Mouse (Mus musculus) ES-Bruce4 (cell line): ENCODE data around the gene Cfap54. TPM values are rescaled to one million over a fixed set of nuclear protein-coding genes. Genes with fewer than 3 reads are reported as not detected.

Experiments used
- H3K27ac ChIP-seq: 2 replicates; pipeline ENCODE4 v1.5.1; 2012; ENCODE audit warnings: low read length, inconsistent platforms; ENCODE audit not compliant: insufficient read depth
- H3K27me3 ChIP-seq: 2 replicates; pipeline ENCODE4 v1.6.1; 2012; ENCODE audit warnings: mild to moderate bottlenecking, low read length, inconsistent platforms; ENCODE audit not compliant: control insufficient read depth, poor library complexity, insufficient read depth, severe bottlenecking
- H3K36me3 ChIP-seq: 2 replicates; pipeline ENCODE4 v1.6.1; 2012; ENCODE audit warnings: inconsistent platforms, mild to moderate bottlenecking, low read length, moderate library complexity; ENCODE audit not compliant: control insufficient read depth, poor library complexity, insufficient read depth, severe bottlenecking
- H3K4me1 ChIP-seq: one replicate; pipeline ENCODE4 v1.8.1; 2011; ENCODE audit warnings: low read length; ENCODE audit not compliant: control insufficient read depth, insufficient read depth
- H3K4me3 ChIP-seq: 2 replicates; pipeline ENCODE4 v1.5.1; 2011; ENCODE audit warnings: low read depth, mild to moderate bottlenecking, low read length
- H3K9ac ChIP-seq: 2 replicates; pipeline ENCODE4 v1.6.1; 2012; ENCODE audit warnings: low read depth, mild to moderate bottlenecking, inconsistent platforms; ENCODE audit not compliant: poor library complexity, severe bottlenecking
- H3K9me3 ChIP-seq: replicated peaks from 2 replicates; pipeline ENCODE4 v1.6.1; 2012; ENCODE audit warnings: mild to moderate bottlenecking, low read length, inconsistent platforms; ENCODE audit not compliant: control insufficient read depth, poor library complexity, insufficient read depth, severe bottlenecking
- CTCF ChIP-seq: IDR thresholded peaks from one replicate; pipeline ENCODE4 v1.8.1; 2011; ENCODE audit warnings: low read depth, low read length
- EP300 ChIP-seq: IDR thresholded peaks from 2 replicates; pipeline ENCODE4 v1.6.1; 2011; ENCODE audit warnings: low read depth, low read length; ENCODE audit not compliant: insufficient read depth
- POLR2A ChIP-seq: IDR thresholded peaks from one replicate; pipeline ENCODE4 v1.8.1; 2011; ENCODE audit warnings: low read length; ENCODE audit not compliant: insufficient read depth
- polyA plus RNA-seq: library from polyadenylated mRNA; stranded (reverse); fragments of >200 nt; gene quantifications from 2 replicates; pipeline ENCODE4 v1.2.4, GENCODE M21; 2011; ENCODE audit warnings: low read depth; ENCODE audit not compliant: missing spikeins, insufficient read depth, insufficient read length

Cfap54 gene
- polyA plus RNA-seq, 1 experiment: not detected

GRCm38 (mm10) chr10:93041850-93042249, 39.6 kb downstream of the Cfap54 start:
- H3K4me1 ChIP-seq: no peaks in the 10 kb centered on the region
- no peak overlapping the region for H3K9ac ChIP-seq
- TF ChIP-seq EP300 (no peak), POLR2A (no peak), CTCF (no peak)
- H3K9me3 ChIP-seq: no peaks in the 10 kb centered on the region
- H3K36me3 ChIP-seq: no peaks in the 10 kb centered on the region
- H3K27ac ChIP-seq: no peak overlapping the region
- H3K4me3 ChIP-seq: no peak overlapping the region
- H3K27me3 ChIP-seq: peaks cover 2% of the 10 kb centered on the region; the same call in 1 of the 2 replicates

GRCm38 (mm10) chr10:93041392-93041791, 40.0 kb downstream of the Cfap54 start:
- H3K4me3 ChIP-seq: no peak overlapping the region
- no peaks in the 10 kb centered on the region for H3K9me3 ChIP-seq
- H3K4me1 ChIP-seq: no peaks in the 10 kb centered on the region
- peaks cover 2% of the 10 kb centered on the region; the same call in 1 of the 2 replicates for H3K27me3 ChIP-seq
- H3K36me3 ChIP-seq: no peaks in the 10 kb centered on the region
- H3K27ac ChIP-seq: no peak overlapping the region
- TF ChIP-seq EP300 (no peak), POLR2A (no peak), CTCF (no peak)
- H3K9ac ChIP-seq: no peak overlapping the region

- Histone ChIP-seq H3K27ac (no peak overlapping the region), H3K27me3 (0 out of 2 replicates have a peak, but pooled peaks cover 2% of the 10 kb centered on the region), H3K9ac (no peak overlapping the region), H3K4me3 (no peak overlapping the region), H3K9me3 (no peaks in the 10 kb centered on the region), H3K36me3 (no peaks in the 10 kb centered on the region), H3K4me1 (no peaks in the 10 kb centered on the region)
- TF ChIP-seq EP300: no peak
- no peak for TF ChIP-seq POLR2A
- no peak for TF ChIP-seq CTCF
Observed at GRCm38 (mm10) chr10:93036532-93036931, 44.9 kb downstream of the Cfap54 start.

- no peaks in the 10 kb centered on the region for H3K9me3 ChIP-seq
- H3K27ac ChIP-seq: no peak overlapping the region
- TF ChIP-seq POLR2A (no peak), CTCF (no peak), EP300 (no peak)
- H3K4me1 ChIP-seq: no peaks in the 10 kb centered on the region
- H3K4me3 ChIP-seq: no peak overlapping the region
- no peaks in the 10 kb centered on the region for H3K36me3 ChIP-seq
- H3K27me3 ChIP-seq: 0 out of 2 replicates have a peak, but pooled peaks cover 2% of the 10 kb centered on the region
- H3K9ac ChIP-seq: no peak overlapping the region
Observed at GRCm38 (mm10) chr10:93035489-93035888, 45.9 kb downstream of the Cfap54 start.

- TF ChIP-seq CTCF: no peak
- TF ChIP-seq EP300: no peak
- no peak for TF ChIP-seq POLR2A
- Histone ChIP-seq H3K27ac (no peak overlapping the region), H3K36me3 (no peaks in the 10 kb centered on the region), H3K4me3 (no peak overlapping the region), H3K9ac (no peak overlapping the region), H3K27me3 (peaks cover 1% of the 10 kb centered on the region; the same call in 1 of the 2 replicates), H3K4me1 (no peaks in the 10 kb centered on the region), H3K9me3 (no peaks in the 10 kb centered on the region)
Observed at GRCm38 (mm10) chr10:93023295-93023694, 58.1 kb downstream of the Cfap54 start.

- Histone ChIP-seq H3K9ac (no peak overlapping the region), H3K36me3 (no peaks in the 10 kb centered on the region), H3K4me3 (no peak overlapping the region), H3K27me3 (no peaks in the 10 kb centered on the region), H3K27ac (no peak overlapping the region), H3K9me3 (no peaks in the 10 kb centered on the region), H3K4me1 (no peaks in the 10 kb centered on the region)
- peak; percentile 20 for TF ChIP-seq CTCF
- no peak for TF ChIP-seq POLR2A
- no peak for TF ChIP-seq EP300
Observed at GRCm38 (mm10) chr10:93014059-93014795, 67.2 kb downstream of the Cfap54 start.
